Mouse (Mus musculus): ENCODE measurements around the gene Ltf. TPM values are rescaled to one million over a fixed set of nuclear protein-coding genes. Genes with fewer than 3 reads are reported as not detected.

The Ltf gene
- total and polyA plus RNA-seq, 2 experiments from 2014 or later, result 0.71 to 5.3 TPM

- Histone ChIP-seq H3K36me3 (ENCODE audit: insufficient read depth) (no peaks in the 10 kb centered on the region), H3K27ac (ENCODE audit: low read depth, low read length) (no peak overlapping the region), H3K4me1 (ENCODE audit: insufficient read depth) (no peaks in the 10 kb centered on the region), H3K4me2 (ENCODE audit: low read depth) (no peak overlapping the region), H3K4me3 (ENCODE audit: low read depth, low read length) (no peak overlapping the region), H3K9ac (no peak overlapping the region), H3K9me3 (ENCODE audit: low read length) (no peaks in the 10 kb centered on the region), H3K27me3 (ENCODE audit: insufficient read depth, low read length) (no peaks in the 10 kb centered on the region)
- DNase-seq (no peak), ATAC-seq (no peak)
- TF ChIP-seq CTCF (IDR thresholded peaks at IDR 0.05; ENCODE audit: low read depth), result no peak
- 90% methylated on average over 10 of the region's 10 CpGs for WGBS
These were observed 7.7 kb downstream of the Ltf start for GRCm38 (mm10) chr9:111026791-111027190.

- Histone ChIP-seq H3K9ac (no peak overlapping the region), H3K4me1 (ENCODE audit: insufficient read depth) (no peaks in the 10 kb centered on the region), H3K4me3 (ENCODE audit: low read depth, low read length) (no peak overlapping the region), H3K4me2 (ENCODE audit: low read depth) (no peak overlapping the region), H3K27me3 (ENCODE audit: insufficient read depth, low read length) (no peaks in the 10 kb centered on the region), H3K9me3 (ENCODE audit: low read length) (no peaks in the 10 kb centered on the region), H3K36me3 (ENCODE audit: insufficient read depth) (no peaks in the 10 kb centered on the region), H3K27ac (ENCODE audit: low read depth, low read length) (no peak overlapping the region)
- ATAC-seq (no peak), DNase-seq (no peak)
- WGBS, result 92% methylated on average over 4 of the region's 4 CpGs
- no peak for TF ChIP-seq CTCF (IDR thresholded peaks at IDR 0.05; ENCODE audit: low read depth)
These were observed 14.6 kb downstream of the Ltf start for GRCm38 (mm10) chr9:111033717-111034116.

GRCm38 (mm10) chr9:111039966-111040365 is 20.9 kb downstream of the Ltf start:
- Histone ChIP-seq H3K27me3 (ENCODE audit: insufficient read depth, low read length) (no peaks in the 10 kb centered on the region), H3K4me1 (ENCODE audit: insufficient read depth) (no peaks in the 10 kb centered on the region), H3K9me3 (ENCODE audit: low read length) (no peaks in the 10 kb centered on the region), H3K27ac (ENCODE audit: low read depth, low read length) (no peak overlapping the region), H3K4me2 (ENCODE audit: low read depth) (no peak overlapping the region), H3K4me3 (ENCODE audit: low read depth, low read length) (no peak overlapping the region), H3K36me3 (ENCODE audit: insufficient read depth) (no peaks in the 10 kb centered on the region), H3K9ac (no peak overlapping the region)
- no peak for DNase-seq
- TF ChIP-seq CTCF (IDR thresholded peaks at IDR 0.05; ENCODE audit: low read depth), result no peak
- ATAC-seq, result no peak
- 86% methylated on average over 4 of the region's 4 CpGs for WGBS

GRCm38 (mm10) chr9:111042266-111042665 is 23.2 kb downstream of the Ltf start:
- DNase-seq, result no peak
- Histone ChIP-seq H3K27me3 (ENCODE audit: insufficient read depth, low read length) (no peaks in the 10 kb centered on the region), H3K27ac (ENCODE audit: low read depth, low read length) (no peak overlapping the region), H3K9me3 (ENCODE audit: low read length) (no peaks in the 10 kb centered on the region), H3K4me3 (ENCODE audit: low read depth, low read length) (no peak overlapping the region), H3K36me3 (ENCODE audit: insufficient read depth) (no peaks in the 10 kb centered on the region), H3K4me2 (ENCODE audit: low read depth) (no peak overlapping the region), H3K4me1 (ENCODE audit: insufficient read depth) (no peaks in the 10 kb centered on the region), H3K9ac (no peak overlapping the region)
- WGBS, result 87% methylated on average over 5 of the region's 5 CpGs
- TF ChIP-seq CTCF (IDR thresholded peaks at IDR 0.05; ENCODE audit: low read depth), result no peak
- no peak for ATAC-seq

- Histone ChIP-seq H3K4me1 (ENCODE audit: insufficient read depth) (no peaks in the 10 kb centered on the region), H3K4me2 (ENCODE audit: low read depth) (no peak overlapping the region), H3K9me3 (ENCODE audit: low read length) (no peaks in the 10 kb centered on the region), H3K27me3 (ENCODE audit: insufficient read depth, low read length) (no peaks in the 10 kb centered on the region), H3K36me3 (ENCODE audit: insufficient read depth) (no peaks in the 10 kb centered on the region), H3K27ac (ENCODE audit: low read depth, low read length) (no peak overlapping the region), H3K4me3 (ENCODE audit: low read depth, low read length) (no peak overlapping the region), H3K9ac (no peak overlapping the region)
- no peak for TF ChIP-seq CTCF (IDR thresholded peaks at IDR 0.05; ENCODE audit: low read depth)
- ATAC-seq, result no peak
- WGBS, result 79% methylated on average over 3 of the region's 3 CpGs
- no peak for DNase-seq
These were observed 27.2 kb downstream of the Ltf start for GRCm38 (mm10) chr9:111046222-111046621.

- H3K4me3 ChIP-seq (ENCODE audit: low read depth, low read length), result no peak overlapping the region
- no peak for TF ChIP-seq CTCF (IDR thresholded peaks at IDR 0.05; ENCODE audit: low read depth)
- no peak overlapping the region for H3K9ac ChIP-seq
- no peaks in the 10 kb centered on the region for H3K36me3 ChIP-seq (ENCODE audit: insufficient read depth)
- DNase-seq (no peak), ATAC-seq (no peak)
- H3K9me3 ChIP-seq (ENCODE audit: low read length), result no peaks in the 10 kb centered on the region
- WGBS, result 97% methylated on average over 5 of the region's 5 CpGs
- no peaks in the 10 kb centered on the region for H3K4me1 ChIP-seq (ENCODE audit: insufficient read depth)
- H3K27ac ChIP-seq (ENCODE audit: low read depth, low read length), result no peak overlapping the region
- H3K4me2 ChIP-seq (ENCODE audit: low read depth), result no peak overlapping the region
- no peaks in the 10 kb centered on the region for H3K27me3 ChIP-seq (ENCODE audit: insufficient read depth, low read length)
These were observed 28.2 kb downstream of the Ltf start for GRCm38 (mm10) chr9:111047266-111047665.

GRCm38 (mm10) chr9:111048452-111048851 is 29.4 kb downstream of the Ltf start:
- no peak overlapping the region for H3K9ac ChIP-seq
- no peak for TF ChIP-seq CTCF (IDR thresholded peaks at IDR 0.05; ENCODE audit: low read depth)
- WGBS, result 89% methylated on average over 3 of the region's 3 CpGs
- H3K27ac ChIP-seq (ENCODE audit: low read depth, low read length), result no peak overlapping the region
- H3K4me3 ChIP-seq (ENCODE audit: low read depth, low read length), result no peak overlapping the region
- H3K4me2 ChIP-seq (ENCODE audit: low read depth), result no peak overlapping the region
- H3K36me3 ChIP-seq (ENCODE audit: insufficient read depth), result no peaks in the 10 kb centered on the region
- no peaks in the 10 kb centered on the region for H3K9me3 ChIP-seq (ENCODE audit: low read length)
- ATAC-seq (no peak), DNase-seq (no peak)
- H3K4me1 ChIP-seq (ENCODE audit: insufficient read depth), result no peaks in the 10 kb centered on the region
- H3K27me3 ChIP-seq (ENCODE audit: insufficient read depth, low read length), result no peaks in the 10 kb centered on the region

GRCm38 (mm10) chr9:111054923-111055322 is 35.9 kb downstream of the Ltf start:
- no peak for TF ChIP-seq CTCF (IDR thresholded peaks at IDR 0.05; ENCODE audit: low read depth)
- H3K9ac ChIP-seq, result no peak overlapping the region
- no peak overlapping the region for H3K27ac ChIP-seq (ENCODE audit: low read depth, low read length)
- no peaks in the 10 kb centered on the region for H3K9me3 ChIP-seq (ENCODE audit: low read length)
- 91% methylated on average over 9 of the region's 9 CpGs for WGBS
- no peak overlapping the region for H3K4me2 ChIP-seq (ENCODE audit: low read depth)
- H3K36me3 ChIP-seq (ENCODE audit: insufficient read depth), result no peaks in the 10 kb centered on the region
- H3K4me1 ChIP-seq (ENCODE audit: insufficient read depth), result no peaks in the 10 kb centered on the region
- no peak overlapping the region for H3K4me3 ChIP-seq (ENCODE audit: low read depth, low read length)
- DNase-seq (no peak), ATAC-seq (no peak)
- H3K27me3 ChIP-seq (ENCODE audit: insufficient read depth, low read length), result no peaks in the 10 kb centered on the region
